Mouse (Mus musculus) naive thymus-derived CD4-positive, alpha-beta T cell, adult 5 months (primary cell): Measurements from ENCODE around the gene Dpep2nb. TPM values are rescaled to one million over a fixed set of nuclear protein-coding genes. Genes with fewer than 3 reads are reported as not detected.

Experiments
- polyA plus RNA-seq: library from polyadenylated mRNA; unstranded; fragments of 100-300 nt; shearing (Covaris generic); gene quantifications from one replicate; pipeline ENCODE4 v1.2.1, GENCODE M21; 2017

The Dpep2nb gene
- polyA plus RNA-seq: not detected

GRCm38 (mm10) chr8:106005875-106006274 lies at the start of gene Dpep2nb:
TSS of gene Dpep2nb (minus strand) at chr8:106005975.

DNA sequence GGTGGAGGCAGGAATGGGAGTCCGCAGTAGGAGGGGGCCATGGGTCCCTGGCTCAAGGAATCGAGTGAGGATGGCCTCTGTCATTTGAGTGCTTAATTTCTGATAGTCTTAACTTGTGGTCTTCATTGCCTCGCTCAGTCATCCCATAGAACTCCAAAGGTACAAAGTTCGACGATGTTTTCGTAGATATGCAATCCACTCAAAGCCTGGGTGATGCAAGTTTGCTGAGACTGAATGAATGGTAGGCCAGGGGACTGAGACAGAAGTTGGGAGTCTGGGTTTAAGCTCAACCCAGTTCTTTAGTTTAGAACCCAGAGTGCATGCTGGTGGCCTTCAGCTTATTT lies 5.8 kb upstream of the Dpep2nb start, which contains the start of gene Ddx28:
TSS of gene Ddx28 (minus strand) at position 240 of the 344 bp plus-strand sequence.

GRCm38 (mm10) chr8:105990856-105991387 lies 14.9 kb downstream of the Dpep2nb start, which contains the start of gene Dus2:
TSS of gene Dus2 (plus strand) at chr8:105991337.

GRCm38 (mm10) chr8:105979325-105979724 lies 26.4 kb downstream of the Dpep2nb start, which contains the start of gene Dpep3:
TSS of gene Dpep3 (minus strand) at chr8:105979429.

GRCm38 (mm10) chr8:105965905-105966341 lies 39.9 kb downstream of the Dpep2nb start, which contains the start of gene Slc12a4:
TSS of gene Slc12a4 (minus strand) at chr8:105966097.

Other genes starting within 250 kb of the Dpep2nb start
- 9.0 TPM for gene Gfod2, start 247.3 kb downstream of the Dpep2nb start, polyA plus RNA-seq
- gene Ranbp10, start 178.6 kb downstream of the Dpep2nb start, polyA plus RNA-seq: 121 TPM
- not detected for gene Tsnaxip1, start 178.2 kb downstream of the Dpep2nb start, polyA plus RNA-seq
- gene Cenpt, start 152.7 kb downstream of the Dpep2nb start, polyA plus RNA-seq: 26.4 TPM
- gene Thap11, start 150.8 kb downstream of the Dpep2nb start, polyA plus RNA-seq: 30.5 TPM
- gene Nutf2, start 145.4 kb downstream of the Dpep2nb start, polyA plus RNA-seq: 21.1 TPM
- gene Edc4, start 125.1 kb downstream of the Dpep2nb start, polyA plus RNA-seq: 101 TPM
- 1.8 TPM for gene Nrn1l, start 112.4 kb downstream of the Dpep2nb start, polyA plus RNA-seq
- gene Pskh1, start 105.5 kb downstream of the Dpep2nb start, polyA plus RNA-seq: 17.7 TPM
- 1.4 TPM for gene Ctrl, start 72.1 kb downstream of the Dpep2nb start, polyA plus RNA-seq
- 159 TPM for gene Psmb10, start 67.5 kb downstream of the Dpep2nb start, polyA plus RNA-seq
- gene Lcat, start 62.6 kb downstream of the Dpep2nb start, polyA plus RNA-seq: not detected
- 17.0 TPM for gene Slc12a4, start 39.9 kb downstream of the Dpep2nb start, polyA plus RNA-seq
- not detected for gene Dpep3, start 26.5 kb downstream of the Dpep2nb start, polyA plus RNA-seq
- 12.0 TPM for gene Dus2, start 14.6 kb downstream of the Dpep2nb start, polyA plus RNA-seq
- gene Ddx28, start 5.9 kb upstream of the Dpep2nb start, polyA plus RNA-seq: 3.8 TPM
- 142 TPM for gene Nfatc3, start 52.9 kb upstream of the Dpep2nb start, polyA plus RNA-seq
- 1.1 TPM for gene Esrp2, start 131.0 kb upstream of the Dpep2nb start, polyA plus RNA-seq
- gene Pla2g15, start 144.4 kb upstream of the Dpep2nb start, polyA plus RNA-seq: 2.6 TPM
- 46.4 TPM for gene Slc7a6, start 162.9 kb upstream of the Dpep2nb start, polyA plus RNA-seq
- gene Slc7a6os, start 205.0 kb upstream of the Dpep2nb start, polyA plus RNA-seq: 86.3 TPM
- gene Prmt7, start 205.0 kb upstream of the Dpep2nb start, polyA plus RNA-seq: 48.1 TPM